Mouse (Mus musculus): ENCODE measurements around the gene Chd5.

Chd5 gene

DNA sequence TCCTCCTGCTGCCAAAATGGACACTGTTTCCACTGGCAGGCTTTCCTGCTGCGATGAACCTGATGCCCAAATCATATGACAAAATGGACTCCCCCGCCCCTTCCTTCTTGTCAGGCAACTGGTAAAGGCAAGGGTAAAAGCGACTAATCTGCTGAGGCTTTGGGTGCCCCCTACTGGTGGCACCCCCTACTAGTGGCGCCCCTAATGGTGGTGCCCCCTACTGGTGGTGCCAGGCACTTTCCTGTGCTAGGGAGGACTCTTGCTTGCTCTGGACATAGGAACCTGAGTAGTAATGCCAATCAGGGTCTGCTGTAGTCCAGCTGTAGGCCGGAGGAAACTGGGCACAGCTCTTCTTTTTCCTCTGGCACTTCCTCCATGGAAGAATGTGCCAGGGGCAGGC is 93.9 kb downstream of the Chd5 start:
- in situ Hi-C loops (cut with MboI, MseI): no loop called here

- in situ Hi-C loops (cut with MboI, MseI): loop anchor here (5.0 kb wide), 1 partner anchor 263 kb away; no protein-coding TSS in a partner anchor
Observed at GRCm38 (mm10) chr4:152434836-152435235, 96.4 kb downstream of the Chd5 start.

- in situ Hi-C loops (cut with MboI, MseI): loop anchor here (5.0 kb wide), 1 partner anchor 263 kb away; no protein-coding TSS in a partner anchor
Observed at GRCm38 (mm10) chr4:152435255-152435654, 96.8 kb downstream of the Chd5 start.
